Mouse (Mus musculus) MEL (cell line): ENCODE data around the gene Bmpr1b. TPM values are rescaled to one million over a fixed set of nuclear protein-coding genes. Genes with fewer than 3 reads are reported as not detected.

Experiments used
- DNase-seq: peaks from one replicate; pipeline ENCODE4 v3.0.0; 2011; ENCODE audit warnings: low read depth, low spot score
- H3K27ac ChIP-seq: 2 replicates; pipeline ENCODE4 v1.5.1; 2012; ENCODE audit warnings: low read depth, mild to moderate bottlenecking, control low read depth, low read length, moderate library complexity; ENCODE audit not compliant: control insufficient read depth
- H3K27me3 ChIP-seq, 2 experiments: fragments of 150-350 bp in 1 of 2; sonication (generic) in 1 of 2; 2 replicates each; pipeline ENCODE4 v1.6.1; 2012; ENCODE audit warnings: low read length in 2 of 2, mild to moderate bottlenecking in 2 of 2, improper control_type of control experiment in 1 of 2, moderate library complexity in 1 of 2; ENCODE audit not compliant: insufficient read depth in 2 of 2, control insufficient read depth in 1 of 2
- H3K36me3 ChIP-seq, 2 experiments: 2 replicates each; pipeline ENCODE4 v1.6.1; 2012 to 2014; ENCODE audit warnings: low read length in 2 of 2, improper control_type of control experiment in 1 of 2, inconsistent platforms in 1 of 2, mild to moderate bottlenecking in 1 of 2; ENCODE audit not compliant: insufficient read depth in 2 of 2, control insufficient read depth in 1 of 2
- H3K4me1 ChIP-seq, 2 experiments: fragments of 150-350 bp in 1 of 2; sonication (generic) in 1 of 2; 2 replicates each; pipeline ENCODE4 v1.6.1; 2012; ENCODE audit warnings: low read length in 2 of 2, improper control_type of control experiment in 1 of 2, mild to moderate bottlenecking in 1 of 2; ENCODE audit not compliant: insufficient read depth in 2 of 2, control insufficient read depth in 1 of 2
- H3K4me3 ChIP-seq, 2 experiments: fragments of 150-350 bp in 1 of 2; sonication (generic) in 1 of 2; 2 replicates each; pipeline ENCODE4 v1.5.1; 2012; ENCODE audit warnings: low read depth in 2 of 2, low read length in 2 of 2, mild to moderate bottlenecking in 2 of 2, moderate library complexity in 2 of 2, control low read depth in 1 of 2, improper control_type of control experiment in 1 of 2; ENCODE audit not compliant: control insufficient read depth in 1 of 2, insufficient read depth in 1 of 2
- H3K79me2 ChIP-seq: 2 replicates; pipeline ENCODE4 v1.6.1; 2012; ENCODE audit warnings: mild to moderate bottlenecking, low read length, moderate library complexity; ENCODE audit not compliant: control insufficient read depth, poor library complexity, insufficient read depth
- H3K9ac ChIP-seq: 2 replicates; pipeline ENCODE4 v1.6.1; 2012; ENCODE audit warnings: low read depth, mild to moderate bottlenecking, control low read depth, low read length, moderate library complexity; ENCODE audit not compliant: control insufficient read depth, poor library complexity, severe bottlenecking
- H3K9me3 ChIP-seq: fragments of 150-350 bp; sonication (generic); replicated peaks from 2 replicates; pipeline ENCODE4 v1.6.1; 2012; ENCODE audit warnings: mild to moderate bottlenecking, low read length, improper control_type of control experiment, moderate library complexity; ENCODE audit not compliant: insufficient read depth
- BHLHE40 ChIP-seq: IDR thresholded peaks from 2 replicates; pipeline ENCODE4 v1.6.1; 2012; ENCODE audit warnings: low read depth, mild to moderate bottlenecking, inconsistent platforms, low read length, improper control_type of control experiment, borderline replicate concordance
- CTCF ChIP-seq, 3 experiments: IDR thresholded peaks in 2 of 3; conservative IDR thresholded peaks in 1 of 3; 2 replicates each; pipeline ENCODE4 v1.5.1; 2011 to 2012; ENCODE audit warnings: low read length in 3 of 3, low read depth in 2 of 3, mild to moderate bottlenecking in 2 of 3, improper control_type of control experiment in 1 of 3, inconsistent platforms in 1 of 3, mixed read lengths in 1 of 3, moderate library complexity in 1 of 3; ENCODE audit not compliant: control insufficient read depth in 1 of 3, insufficient read depth in 1 of 3, poor library complexity in 1 of 3, severe bottlenecking in 1 of 3
- E2F4 ChIP-seq: IDR thresholded peaks from 2 replicates; pipeline ENCODE4 v1.6.1; 2011; ENCODE audit warnings: low read depth, low read length, improper control_type of control experiment, borderline replicate concordance
- ELF1 ChIP-seq: IDR thresholded peaks from 2 replicates; pipeline ENCODE4 v1.6.1; 2014; ENCODE audit warnings: low read depth, mild to moderate bottlenecking, inconsistent platforms, low read length, improper control_type of control experiment, moderate library complexity
- EP300 ChIP-seq, 2 experiments: IDR thresholded peaks; 2 replicates each; pipeline ENCODE4 v1.6.1; 2011; ENCODE audit warnings: improper control_type of control experiment in 2 of 2, low read length in 2 of 2, low read depth in 1 of 2, mild to moderate bottlenecking in 1 of 2
- ETS1 ChIP-seq: IDR thresholded peaks from 2 replicates; pipeline ENCODE4 v1.6.1; 2012; ENCODE audit warnings: low read depth, mild to moderate bottlenecking, inconsistent platforms, low read length, improper control_type of control experiment, moderate library complexity
- GABPA ChIP-seq: IDR thresholded peaks from 2 replicates; pipeline ENCODE4 v1.6.1; 2012; ENCODE audit warnings: low read depth, mild to moderate bottlenecking, inconsistent platforms, low read length, improper control_type of control experiment, moderate library complexity
- GATA1 ChIP-seq: IDR thresholded peaks from 2 replicates; pipeline ENCODE4 v1.6.1; 2011; ENCODE audit warnings: low read depth, low read length, improper control_type of control experiment
- HCFC1 ChIP-seq: IDR thresholded peaks from 2 replicates; pipeline ENCODE4 v1.6.1; 2012; ENCODE audit warnings: low read depth, mild to moderate bottlenecking, inconsistent platforms, low read length, improper control_type of control experiment, moderate library complexity
- JUND ChIP-seq: IDR thresholded peaks from 2 replicates; pipeline ENCODE4 v1.6.1; 2011; ENCODE audit warnings: low read depth, mild to moderate bottlenecking, improper control_type of control experiment, low read length
- KAT2A ChIP-seq: conservative IDR thresholded peaks from 2 replicates; pipeline ENCODE4 v1.6.1; 2012; ENCODE audit warnings: low read depth, low read length, improper control_type of control experiment, inconsistent platforms
- MAZ ChIP-seq: IDR thresholded peaks from 2 replicates; pipeline ENCODE4 v1.6.1; 2012; ENCODE audit warnings: low read depth, mild to moderate bottlenecking, inconsistent platforms, low read length, improper control_type of control experiment
- MEF2A ChIP-seq: IDR thresholded peaks from 2 replicates; pipeline ENCODE4 v1.6.1; 2014; ENCODE audit warnings: low read depth, mild to moderate bottlenecking, inconsistent platforms, low read length, improper control_type of control experiment; ENCODE audit not compliant: poor library complexity, insufficient replicate concordance, severe bottlenecking; ENCODE audit errors: extremely low read depth
- MXI1 ChIP-seq: IDR thresholded peaks from 2 replicates; pipeline ENCODE4 v1.6.1; 2011; ENCODE audit warnings: mild to moderate bottlenecking, low read depth, low read length, improper control_type of control experiment
- MYC ChIP-seq: IDR thresholded peaks from 2 replicates; pipeline ENCODE4 v1.6.1; 2011; ENCODE audit warnings: low read depth, mild to moderate bottlenecking, low read length, improper control_type of control experiment, moderate library complexity
- NELFE ChIP-seq: IDR thresholded peaks from 2 replicates; pipeline ENCODE4 v1.6.1; 2011; ENCODE audit warnings: low read depth, low read length, improper control_type of control experiment
- POLR2A ChIP-seq, 2 experiments: IDR thresholded peaks; 2 replicates each; pipeline ENCODE4 v1.6.1; 2011 to 2012; ENCODE audit warnings: low read length in 2 of 2, mild to moderate bottlenecking in 2 of 2, control low read depth in 1 of 2, improper control_type of control experiment in 1 of 2, low read depth in 1 of 2, moderate library complexity in 1 of 2; ENCODE audit not compliant: control insufficient read depth in 1 of 2, insufficient read depth in 1 of 2, poor library complexity in 1 of 2
- RAD21 ChIP-seq: IDR thresholded peaks from 2 replicates; pipeline ENCODE4 v1.6.1; 2011; ENCODE audit warnings: mild to moderate bottlenecking, low read depth, low read length, improper control_type of control experiment
- TAL1 ChIP-seq: IDR thresholded peaks from 2 replicates; pipeline ENCODE4 v1.6.1; 2012; ENCODE audit warnings: mild to moderate bottlenecking, inconsistent platforms, low read length, moderate library complexity, mixed read lengths
- TBP ChIP-seq: IDR thresholded peaks from 2 replicates; pipeline ENCODE4 v1.8.0; 2011; ENCODE audit warnings: low read depth, low read length, improper control_type of control experiment
- polyA plus RNA-seq, 2 experiments: library from polyadenylated mRNA; stranded (reverse) in 1 of 2; unstranded in 1 of 2; fragments of >175 nt in 1 of 2; fragments of >200 nt in 1 of 2; gene quantifications; 2 replicates each; pipeline versions ENCODE4 v1.2.1 to v1.2.4; 2012; ENCODE audit warnings: low replicate concordance in 2 of 2, low read depth in 1 of 2; ENCODE audit not compliant: insufficient read length in 2 of 2, insufficient read depth in 1 of 2, missing spikeins in 1 of 2
- total RNA-seq: library from RNA; depleted of rRNA; stranded (reverse); fragments of 300-350 nt; gene quantifications from 2 replicates; pipeline ENCODE4 v1.2.3, GENCODE M21; 2012

Bmpr1b gene
- total and polyA plus RNA-seq, 3 experiments, result not detected

DNA sequence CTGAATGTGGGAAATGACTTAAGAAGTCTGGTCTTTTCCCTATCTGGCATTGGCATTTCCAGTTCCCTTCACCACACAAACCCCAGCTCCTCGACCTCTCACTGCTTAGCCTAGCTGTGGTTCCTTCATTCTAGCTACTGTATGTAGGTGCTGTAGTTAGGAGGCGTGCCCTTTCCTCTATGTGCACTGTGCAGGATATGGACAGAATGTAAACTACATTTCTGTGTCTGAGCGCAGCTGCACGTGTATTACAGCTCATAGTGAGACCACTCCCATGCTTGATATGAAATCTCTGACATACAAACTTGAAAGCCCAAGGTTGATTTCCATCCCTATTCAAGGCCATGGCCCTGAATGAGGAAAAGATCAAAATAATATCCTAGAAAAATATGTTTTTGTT is 252.1 kb downstream of the Bmpr1b start:
- Histone ChIP-seq H3K4me3 (no peak overlapping the region), H3K79me2 (no peaks in the 10 kb centered on the region), H3K9me3 (no peaks in the 10 kb centered on the region), H3K4me1 (no peaks in the 10 kb centered on the region), H3K36me3 (no peaks in the 10 kb centered on the region), H3K27ac (no peak overlapping the region), H3K27me3 (peaks cover 0 to 1% of the 10 kb centered on the region in 2 experiments; a peak in 1 of 4 replicates), H3K9ac (no peak overlapping the region)
- DNase-seq, result no peak
- TF ChIP-seq BHLHE40 (no peak), GABPA (no peak), RAD21 (no peak), MAZ (no peak), JUND (no peak), KAT2A (no peak), TAL1 (no peak), ELF1 (no peak), MEF2A (no peak), MXI1 (no peak), ETS1 (no peak), EP300 (IDR thresholded peaks at IDR 0.05; ENCODE audit: low read depth in 1 of 2, low read length in 2 of 2) (no peak), NELFE (no peak), GATA1 (no peak)

DNA sequence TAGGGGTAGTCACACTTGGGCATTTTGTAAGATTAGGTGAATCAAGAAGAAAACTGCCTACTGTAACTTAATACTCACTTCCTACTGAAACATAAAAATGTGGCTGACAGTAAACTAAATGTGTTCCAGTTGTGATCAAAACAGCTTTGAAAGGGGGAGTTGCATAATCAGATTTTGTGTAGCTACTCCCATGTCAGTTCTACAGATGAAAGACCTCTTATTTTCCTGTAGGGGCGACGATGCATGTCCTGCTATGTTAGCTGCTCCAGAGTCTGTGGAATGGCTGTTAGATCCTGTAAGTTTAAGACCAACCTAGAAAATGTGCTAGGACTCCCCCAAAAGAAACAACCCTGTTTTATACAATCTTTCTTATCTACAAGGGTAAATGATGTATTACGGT is 253.2 kb downstream of the Bmpr1b start:
- no peak for DNase-seq
- Histone ChIP-seq H3K9ac (no peak overlapping the region), H3K36me3 (no peaks in the 10 kb centered on the region), H3K27me3 (no peaks in the 10 kb centered on the region; a peak in 1 of 4 replicates), H3K4me1 (no peaks in the 10 kb centered on the region), H3K27ac (no peak overlapping the region), H3K79me2 (no peaks in the 10 kb centered on the region), H3K9me3 (no peaks in the 10 kb centered on the region), H3K4me3 (no peak overlapping the region)
- TF ChIP-seq MXI1 (no peak), HCFC1 (no peak), MYC (no peak), ELF1 (no peak), CTCF (IDR thresholded peaks at IDR 0.05 in 2 of 3, conservative IDR thresholded peaks at IDR 0.05 in 1 of 3; ENCODE audit: control insufficient read depth in 1 of 3, insufficient read depth in 1 of 3, low read depth in 2 of 3, low read length in 3 of 3, poor library complexity in 1 of 3, severe bottlenecking in 1 of 3) (no peak), POLR2A (IDR thresholded peaks at IDR 0.05; ENCODE audit: control insufficient read depth in 1 of 2, insufficient read depth in 1 of 2, low read depth in 1 of 2, low read length in 2 of 2, poor library complexity in 1 of 2) (no peak), E2F4 (no peak), JUND (no peak), TBP (no peak)
